Mouse (Mus musculus) myocyte (in vitro differentiated cells): ENCODE measurements around the gene Zfp248.

ENCODE experiments used
- CEBPB ChIP-seq: IDR thresholded peaks from 2 replicates; pipeline ENCODE4 v1.6.1; 2011; ENCODE audit warnings: mild to moderate bottlenecking, moderate library complexity; ENCODE audit not compliant: poor library complexity, insufficient read depth, severe bottlenecking
- E2F4 ChIP-seq: IDR thresholded peaks from one replicate; pipeline ENCODE4 v1.6.1; 2011; ENCODE audit warnings: mild to moderate bottlenecking, control low read depth, moderate library complexity; ENCODE audit not compliant: insufficient read depth
- MAX ChIP-seq: IDR thresholded peaks from one replicate; pipeline ENCODE4 v1.6.1; 2011; ENCODE audit warnings: low read depth, mild to moderate bottlenecking, control low read depth
- POLR2A ChIP-seq: IDR thresholded peaks from one replicate; pipeline ENCODE4 v1.6.1; 2011; ENCODE audit warnings: low read depth, mild to moderate bottlenecking, control low read depth, moderate library complexity; ENCODE audit not compliant: insufficient read length
- POLR2AphosphoS2 ChIP-seq: IDR thresholded peaks from one replicate; pipeline ENCODE4 v1.6.1; 2011; ENCODE audit warnings: low read depth, control low read depth; ENCODE audit not compliant: insufficient read length
- SRF ChIP-seq: IDR thresholded peaks from one replicate; pipeline ENCODE4 v1.6.1; 2011; ENCODE audit warnings: low read depth; ENCODE audit not compliant: control insufficient read depth, insufficient read length
- TCF12 ChIP-seq: IDR thresholded peaks from one replicate; pipeline ENCODE4 v1.6.1; 2011; ENCODE audit warnings: mild to moderate bottlenecking, control low read depth; ENCODE audit not compliant: poor library complexity, insufficient read depth, severe bottlenecking

- TF ChIP-seq POLR2A (no peak), POLR2AphosphoS2 (no peak), MAX (no peak), TCF12 (no peak), SRF (no peak), E2F4 (no peak), CEBPB (no peak)
These were observed 69.4 kb downstream of the Zfp248 start for GRCm38 (mm10) chr6:118385962-118386361.
